Mouse (Mus musculus) adrenal gland (tissue): ENCODE measurements at regions not wholly inside any gene's neighbourhood (a gene's known extent, or its start where the extent isn't known, plus 50 kb on each side); places are given as distances from the start of the nearest gene placed in this dataset.

Experiments used
- intact Hi-C: fragments of 180-260 bp; cut with DNase I; formaldehyde crosslinking; loops from one replicate; pipeline ENCODE4 v1.15.1; 2025

- intact Hi-C loops = no loop called here
Measured at GRCm38 (mm10) chr19:60148313-60148965, 78.1 kb downstream of the Fam204a start.

GRCm38 (mm10) chr19:60146451-60147190 lies 79.9 kb downstream of the Fam204a start:
- intact Hi-C loops = no loop called here

- intact Hi-C loops = loop anchor here (2.0 kb wide), 1 partner anchor 402 kb away; no protein-coding TSS in a partner anchor
Measured at GRCm38 (mm10) chr19:60145242-60145641, 81.3 kb downstream of the Fam204a start.

- intact Hi-C loops = loop anchor here (1.0 to 2.0 kb wide), 3 partner anchors 402 to 726 kb away; no protein-coding TSS in a partner anchor
Measured at GRCm38 (mm10) chr19:60144336-60144989, 82.0 kb downstream of the Fam204a start.

- intact Hi-C loops = no loop called here
Measured at GRCm38 (mm10) chr19:60138881-60139280, 87.6 kb downstream of the Fam204a start.

GRCm38 (mm10) chr19:60136491-60136890 lies 90.0 kb downstream of the Fam204a start:
- intact Hi-C loops = no loop called here

- intact Hi-C loops = no loop called here
Measured at GRCm38 (mm10) chr19:60134447-60135328, 91.8 kb downstream of the Fam204a start.

GRCm38 (mm10) chr19:60129635-60130034 lies 96.9 kb downstream of the Fam204a start:
- intact Hi-C loops = no loop called here

GRCm38 (mm10) chr19:60124638-60125037 lies 101.9 kb downstream of the Fam204a start:
- intact Hi-C loops = no loop called here

GRCm38 (mm10) chr19:60120917-60121316 lies 105.6 kb downstream of the Fam204a start:
- intact Hi-C loops = no loop called here

GRCm38 (mm10) chr19:60119051-60119450 lies 107.5 kb downstream of the Fam204a start:
- intact Hi-C loops = no loop called here

GRCm38 (mm10) chr19:60113666-60114388 lies 112.7 kb downstream of the Fam204a start:
- intact Hi-C loops = no loop called here

- intact Hi-C loops = no loop called here
Measured at GRCm38 (mm10) chr19:60110278-60110677, 116.2 kb downstream of the Fam204a start.

- intact Hi-C loops = no loop called here
Measured at GRCm38 (mm10) chr19:60109488-60109887, 117.0 kb downstream of the Fam204a start.

GRCm38 (mm10) chr19:60097915-60098314 lies 128.6 kb downstream of the Fam204a start:
- intact Hi-C loops = no loop called here

GRCm38 (mm10) chr19:60074986-60075385 lies 131.5 kb upstream of the Rab11fip2 start:
- intact Hi-C loops = no loop called here

- intact Hi-C loops = no loop called here
Measured at GRCm38 (mm10) chr19:60073328-60073727, 129.9 kb upstream of the Rab11fip2 start.

GRCm38 (mm10) chr19:60066183-60066582 lies 122.7 kb upstream of the Rab11fip2 start:
- intact Hi-C loops = no loop called here

GRCm38 (mm10) chr19:60055121-60055874 lies 111.8 kb upstream of the Rab11fip2 start:
- intact Hi-C loops = no loop called here

GRCm38 (mm10) chr19:60051151-60051550 lies 107.7 kb upstream of the Rab11fip2 start:
- intact Hi-C loops = no loop called here
